In genomic region chr8:13692302-13693066, GRCm38 (mm10) we compare ENCODE assay signal across 16 mouse cellular contexts. TPM values are rescaled to one million over a fixed set of nuclear protein-coding genes. Genes with fewer than 3 reads are reported as not detected.
DNase-seq lines count a peak whose midpoint lies in the region; ATAC-seq and TF ChIP-seq lines count a peak whose summit lies in the region.
"Had no signal": no experiment of that assay in that cellular context is flagged by ENCODE, and none has a peak within 500 bp of the region (broad histone marks: within the 10 kb centered on the region; RNA-seq: fewer than 3 reads in every experiment).

No protein-coding gene starts in this region.

- ATAC-seq in forebrain, embryonic 16.5 days, result 0 out of 2 replicates have a peak, but pooled peaks have one; percentile 10
- no peak for ATAC-seq in forebrain, embryonic 15.5 days (replicated peaks)
- ATAC-seq in hindbrain, embryonic 14.5 days (ENCODE audit: low FRiP score), result peak; percentile 65; the same call in 1 of the 2 replicates
- peak; percentile 58; the same call in 1 of the 2 replicates for ATAC-seq in neural tube, embryonic 14.5 days (ENCODE audit: low read depth)
- no peak for ATAC-seq in intestine, embryonic 15.5 days
- ATAC-seq: liver, postnatal 0 days had no signal

- H3K36me3 ChIP-seq in forebrain, embryonic 16.5 days (ENCODE audit: control insufficient read depth, insufficient read depth), result no peaks in the 10 kb centered on the region
- H3K36me3 ChIP-seq in forebrain, embryonic 15.5 days, result no peaks in the 10 kb centered on the region
- no peaks in the 10 kb centered on the region for H3K36me3 ChIP-seq in hindbrain, embryonic 14.5 days (replicated peaks; ENCODE audit: control insufficient read depth, insufficient read depth)
- no peaks in the 10 kb centered on the region for H3K36me3 ChIP-seq in neural tube, embryonic 14.5 days (ENCODE audit: control insufficient read depth, insufficient read depth, low read length)
- no peaks in the 10 kb centered on the region for H3K36me3 ChIP-seq in intestine, embryonic 15.5 days

- DNase-seq in cerebellum, adult 2 months, result peak; percentile 88 to 95
- DNase-seq in hindbrain, embryonic 14.5 days (ENCODE audit: low spot score), result peak; percentile 44
- DNase-seq in gastrocnemius, postnatal 36 days, result no peak
- DNase-seq in gastrocnemius, postnatal 14 days, result no peak
- DNase-seq: adrenal gland, adult 8-10 months; kidney, postnatal 25 days; liver, postnatal 0 days; thymus, adult 18-20 months had no signal

- 48% methylated on average over 10 of the region's 10 CpGs for WGBS in forebrain, embryonic 16.5 days
- 44% methylated on average over 10 of the region's 10 CpGs for WGBS in forebrain, embryonic 15.5 days
- WGBS in cerebellum, adult 2 months, result 9% methylated on average over 10 of the region's 10 CpGs
- WGBS in hindbrain, embryonic 14.5 days, result 30% methylated on average over 10 of the region's 10 CpGs
- 27% methylated on average over 10 of the region's 10 CpGs for WGBS in neural tube, embryonic 14.5 days
- WGBS in intestine, embryonic 15.5 days, result 64% methylated on average over 10 of the region's 10 CpGs

- intact Hi-C loops in gastrocnemius, postnatal 36 days (cut with DNase I), result no loop called here
- intact Hi-C loops in gastrocnemius, postnatal 14 days (cut with DNase I; ENCODE audit: low total_unique reads), result no loop called here

- H3K9ac ChIP-seq in forebrain, embryonic 16.5 days (replicated peaks; ENCODE audit: low read depth, low read length), result no peak overlapping the region
- H3K9ac ChIP-seq in forebrain, embryonic 15.5 days (replicated peaks), result no peak overlapping the region
- no peak overlapping the region for H3K9ac ChIP-seq in hindbrain, embryonic 14.5 days
- H3K9ac ChIP-seq in neural tube, embryonic 14.5 days (replicated peaks; ENCODE audit: low read depth, low read length), result no peak overlapping the region
- no peak overlapping the region for H3K9ac ChIP-seq in intestine, embryonic 15.5 days
- H3K9ac ChIP-seq: liver, postnatal 0 days had no signal

- no peak overlapping the region for H3K27ac ChIP-seq in forebrain, embryonic 16.5 days (ENCODE audit: low read length)
- no peak overlapping the region for H3K27ac ChIP-seq in forebrain, embryonic 15.5 days (replicated peaks)
- H3K27ac ChIP-seq in cerebellum, adult 2 months (ENCODE audit: insufficient read depth, low read length), result peak overlapping the region; percentile 17
- H3K27ac ChIP-seq in hindbrain, embryonic 14.5 days, result peak overlapping the region; percentile 73
- H3K27ac ChIP-seq in neural tube, embryonic 14.5 days (ENCODE audit: low read depth, low read length), result peak overlapping the region; percentile 40; the same call in 1 of the 2 replicates
- H3K27ac ChIP-seq in intestine, embryonic 15.5 days, result no peak overlapping the region

- no peaks in the 10 kb centered on the region for H3K4me1 ChIP-seq in forebrain, embryonic 16.5 days (replicated peaks; ENCODE audit: control insufficient read depth, insufficient read depth, low read length)
- peaks cover 4% of the 10 kb centered on the region; the same call in 1 of the 2 replicates for H3K4me1 ChIP-seq in forebrain, embryonic 15.5 days
- H3K4me1 ChIP-seq in cerebellum, adult 2 months (ENCODE audit: control insufficient read depth, insufficient read depth, low read length), result peaks cover 20% of the 10 kb centered on the region
- peaks cover 7% of the 10 kb centered on the region; the same call in 1 of the 2 replicates for H3K4me1 ChIP-seq in hindbrain, embryonic 14.5 days (replicated peaks; ENCODE audit: control insufficient read depth, insufficient read depth, low read length)
- H3K4me1 ChIP-seq in neural tube, embryonic 14.5 days (ENCODE audit: control insufficient read depth, insufficient read depth, low read length), result peaks cover 5% of the 10 kb centered on the region; the same call in 1 of the 2 replicates
- H3K4me1 ChIP-seq in intestine, embryonic 15.5 days (replicated peaks), result peaks cover 20% of the 10 kb centered on the region

- H3K4me2 ChIP-seq in forebrain, embryonic 16.5 days (ENCODE audit: low read length), result no peak overlapping the region
- H3K4me2 ChIP-seq in forebrain, embryonic 15.5 days (replicated peaks), result no peak overlapping the region
- H3K4me2 ChIP-seq in hindbrain, embryonic 14.5 days (replicated peaks), result no peak overlapping the region
- H3K4me2 ChIP-seq in neural tube, embryonic 14.5 days (ENCODE audit: low read depth, low read length), result no peak overlapping the region
- H3K4me2 ChIP-seq in intestine, embryonic 15.5 days (replicated peaks), result no peak overlapping the region

- H3K27me3 ChIP-seq in forebrain, embryonic 16.5 days (replicated peaks; ENCODE audit: control insufficient read depth, insufficient read depth, low read length), result no peaks in the 10 kb centered on the region
- H3K27me3 ChIP-seq in forebrain, embryonic 15.5 days, result no peaks in the 10 kb centered on the region
- H3K27me3 ChIP-seq in cerebellum, adult 2 months (ENCODE audit: control insufficient read depth, insufficient read depth, low read length), result no peaks in the 10 kb centered on the region
- no peaks in the 10 kb centered on the region for H3K27me3 ChIP-seq in hindbrain, embryonic 14.5 days (ENCODE audit: control insufficient read depth, insufficient read depth, low read length)
- H3K27me3 ChIP-seq in neural tube, embryonic 14.5 days (ENCODE audit: control insufficient read depth, insufficient read depth, low read length), result no peaks in the 10 kb centered on the region
- H3K27me3 ChIP-seq in intestine, embryonic 15.5 days (replicated peaks), result no peaks in the 10 kb centered on the region

- no peak for TF ChIP-seq CTCF in cerebellum, adult 2 months (IDR thresholded peaks at IDR 0.05; ENCODE audit: borderline replicate concordance, insufficient read depth, low read depth, low read length)

- TF ChIP-seq POLR2A in cerebellum, adult 2 months (IDR thresholded peaks at IDR 0.05; ENCODE audit: borderline replicate concordance, insufficient read depth, low read length), result no peak

- H3K9me3 ChIP-seq in forebrain, embryonic 16.5 days (ENCODE audit: control insufficient read depth, low read length), result no peaks in the 10 kb centered on the region
- H3K9me3 ChIP-seq in forebrain, embryonic 15.5 days, result no peaks in the 10 kb centered on the region
- no peaks in the 10 kb centered on the region for H3K9me3 ChIP-seq in hindbrain, embryonic 14.5 days (ENCODE audit: control insufficient read depth, low read length)
- H3K9me3 ChIP-seq in neural tube, embryonic 14.5 days (ENCODE audit: control insufficient read depth, low read length), result no peaks in the 10 kb centered on the region
- no peaks in the 10 kb centered on the region for H3K9me3 ChIP-seq in intestine, embryonic 15.5 days

- no peak overlapping the region for H3K4me3 ChIP-seq in forebrain, embryonic 16.5 days (replicated peaks; ENCODE audit: low read length)
- no peak overlapping the region for H3K4me3 ChIP-seq in forebrain, embryonic 15.5 days
- no peak overlapping the region for H3K4me3 ChIP-seq in cerebellum, adult 2 months (replicated peaks; ENCODE audit: insufficient read depth, low read depth, low read length)
- no peak overlapping the region for H3K4me3 ChIP-seq in hindbrain, embryonic 14.5 days (replicated peaks; ENCODE audit: low read length)
- H3K4me3 ChIP-seq in neural tube, embryonic 14.5 days (ENCODE audit: low read depth, low read length), result no peak overlapping the region
- H3K4me3 ChIP-seq in intestine, embryonic 15.5 days (replicated peaks), result no peak overlapping the region
- H3K4me3 ChIP-seq: megakaryocyte, embryonic 14.5 days had no signal

RNA-seq across cellular contexts. Expression of gene Cfap97d2, which starts 13.2 kb away (rescaled TPM):
- polyA plus RNA-seq in forebrain, embryonic 16.5 days (2015; fragmentation: Nextera tagmentation; extraction: Ambion mirVana), result 0.81 and 1.3 TPM in 2 replicates
- 0.75 and 1.2 TPM in 2 replicates for polyA plus RNA-seq in forebrain, embryonic 15.5 days (2015; fragmentation: Nextera tagmentation; extraction: Ambion mirVana)
- polyA plus RNA-seq in cerebellum, adult 2 months (2012; rRNA removed), result 1.7 and 3.0 TPM in 2 replicates
- 0.73 and 1.7 TPM in 2 replicates for polyA plus RNA-seq in hindbrain, embryonic 14.5 days (2014; fragmentation: Nextera tagmentation; extraction: Ambion mirVana)
- 0.90 and 1.2 TPM in 2 replicates for polyA plus RNA-seq in neural tube, embryonic 14.5 days (2014; fragmentation: Nextera tagmentation; extraction: Ambion mirVana)
- not detected for total RNA-seq in gastrocnemius, postnatal 36 days (2021)
- not detected for total RNA-seq in gastrocnemius, postnatal 14 days (2021)
- polyA plus RNA-seq in intestine, embryonic 15.5 days (2015; fragmentation: Nextera tagmentation; extraction: Ambion mirVana), result 0.10 TPM in 1 of 2 replicates, not detected in the other
- total RNA-seq: common myeloid progenitor, adult 5-6 weeks; heart, adult 8-10 months had no signal
- polyA plus RNA-seq: limb, embryonic 11.5 days; liver, postnatal 0 days had no signal

RNA-seq across cellular contexts. Expression of gene Rasa3, which starts 15.1 kb away (rescaled TPM):
- 26.8 and 27.1 TPM in 2 replicates for polyA plus RNA-seq in forebrain, embryonic 16.5 days (2015; fragmentation: Nextera tagmentation; extraction: Ambion mirVana)
- 22.1 and 23.4 TPM in 2 replicates for polyA plus RNA-seq in forebrain, embryonic 15.5 days (2015; fragmentation: Nextera tagmentation; extraction: Ambion mirVana)
- polyA plus RNA-seq in cerebellum, adult 2 months (2012; rRNA removed), result 94.9 and 107 TPM in 2 replicates
- polyA plus RNA-seq in hindbrain, embryonic 14.5 days (2014; fragmentation: Nextera tagmentation; extraction: Ambion mirVana), result 32.6 and 37.3 TPM in 2 replicates
- polyA plus RNA-seq in neural tube, embryonic 14.5 days (2014; fragmentation: Nextera tagmentation; extraction: Ambion mirVana), result 34.4 and 38.3 TPM in 2 replicates
- total RNA-seq in gastrocnemius, postnatal 36 days (2021), result 10 to 100 TPM in 1 of 2 experiments, 1 to 10 TPM in 1; 7.5 to 11.8 TPM
- 10 to 100 TPM; 18.5 to 18.8 TPM for total RNA-seq in gastrocnemius, postnatal 14 days (2021)
- 19.1 and 22.2 TPM in 2 replicates for polyA plus RNA-seq in intestine, embryonic 15.5 days (2015; fragmentation: Nextera tagmentation; extraction: Ambion mirVana)

Comparison
In these comparisons a context has a peak if more than half of its experiments do, and no peak if none do; other contexts are left out.
1. ATAC-seq: peak in forebrain, embryonic 16.5 days (single experiment), hindbrain, embryonic 14.5 days (single experiment) and neural tube, embryonic 14.5 days (single experiment); none in forebrain, embryonic 15.5 days (single experiment) and intestine, embryonic 15.5 days (single experiment).
2. H3K27ac ChIP-seq: peak in cerebellum, adult 2 months (single experiment), hindbrain, embryonic 14.5 days (single experiment) and neural tube, embryonic 14.5 days (single experiment); none in forebrain, embryonic 16.5 days (single experiment), forebrain, embryonic 15.5 days (single experiment) and intestine, embryonic 15.5 days (single experiment).
3. DNase-seq: peak in cerebellum, adult 2 months (2 of 2) and hindbrain, embryonic 14.5 days (single experiment); none in gastrocnemius, postnatal 36 days (0 of 2) and gastrocnemius, postnatal 14 days (single experiment).